Mouse (Mus musculus) liver, adult 2 months (tissue): ENCODE measurements around the gene Fbxo40. TPM values are rescaled to one million over a fixed set of nuclear protein-coding genes. Genes with fewer than 3 reads are reported as not detected.

Source experiments
- DNase-seq: peaks from one replicate; pipeline ENCODE4 v3.0.0-alpha.2; 2011; ENCODE audit warnings: low read depth, low spot score; ENCODE audit errors: extremely low read depth
- H3K27ac ChIP-seq: fragments of 200-500 bp; replicated peaks from 2 replicates; pipeline ENCODE4 v1.5.1; 2012; ENCODE audit warnings: low read depth, mild to moderate bottlenecking, control low read depth, inconsistent platforms, low read length; ENCODE audit not compliant: insufficient read depth
- H3K27me3 ChIP-seq: fragments of 200-500 bp; 2 replicates; pipeline ENCODE4 v1.6.1; 2012; ENCODE audit warnings: mild to moderate bottlenecking, moderate library complexity, low read length, inconsistent platforms; ENCODE audit not compliant: control insufficient read depth, insufficient read depth
- H3K36me3 ChIP-seq: fragments of 200-500 bp; 2 replicates; pipeline ENCODE4 v1.6.1; 2012; ENCODE audit warnings: low read length, inconsistent platforms; ENCODE audit not compliant: control insufficient read depth, insufficient read depth
- H3K4me1 ChIP-seq: fragments of 200-500 bp; 2 replicates; pipeline ENCODE4 v1.6.1; 2011; ENCODE audit warnings: low read length; ENCODE audit not compliant: control insufficient read depth, insufficient read depth
- H3K4me3 ChIP-seq: fragments of 200-500 bp; 2 replicates; pipeline ENCODE4 v1.5.1; 2011; ENCODE audit warnings: low read depth, mild to moderate bottlenecking, control low read depth, low read length, moderate library complexity; ENCODE audit not compliant: insufficient read depth
- H3K79me2 ChIP-seq: fragments of 200-500 bp; 2 replicates; pipeline ENCODE4 v1.6.1; 2012; ENCODE audit warnings: inconsistent platforms, mild to moderate bottlenecking, low read length, moderate library complexity; ENCODE audit not compliant: control insufficient read depth, insufficient read depth
- H3K9ac ChIP-seq: fragments of 200-500 bp; 2 replicates; pipeline ENCODE4 v1.6.1; 2012; ENCODE audit warnings: low read depth, mild to moderate bottlenecking, control low read depth, inconsistent platforms, low read length
- CTCF ChIP-seq: fragments of 200-500 bp; IDR thresholded peaks from 2 replicates; pipeline ENCODE4 v1.5.1; 2011; ENCODE audit warnings: low read depth, low read length, control low read depth
- POLR2A ChIP-seq: fragments of 200-500 bp; IDR thresholded peaks from 2 replicates; pipeline ENCODE4 v1.6.1; 2011; ENCODE audit warnings: low read length, control low read depth; ENCODE audit not compliant: insufficient read depth; ENCODE audit errors: extremely low read depth
- WGBS: fragments of 180-500 bp; shearing (Covaris S2); methylation state at CpG from one replicate; pipeline ENCODE4 v1.1.7; 2018; 5-methylcytosine and 5-hydroxymethylcytosine counted together
- polyA plus RNA-seq: library from polyadenylated mRNA; depleted of rRNA; stranded (reverse); fragments of >200 nt; gene quantifications from 2 replicates; pipeline ENCODE4 v1.2.3, GENCODE M21; 2012
- total RNA-seq: library from RNA; depleted of rRNA; stranded (reverse); fragments of >200 nt; gene quantifications from 2 replicates; pipeline ENCODE4 v1.2.3, GENCODE M21; 2014

The Fbxo40 gene
- total and polyA plus RNA-seq, 2 experiments = 0.09 to 0.37 TPM

DNA sequence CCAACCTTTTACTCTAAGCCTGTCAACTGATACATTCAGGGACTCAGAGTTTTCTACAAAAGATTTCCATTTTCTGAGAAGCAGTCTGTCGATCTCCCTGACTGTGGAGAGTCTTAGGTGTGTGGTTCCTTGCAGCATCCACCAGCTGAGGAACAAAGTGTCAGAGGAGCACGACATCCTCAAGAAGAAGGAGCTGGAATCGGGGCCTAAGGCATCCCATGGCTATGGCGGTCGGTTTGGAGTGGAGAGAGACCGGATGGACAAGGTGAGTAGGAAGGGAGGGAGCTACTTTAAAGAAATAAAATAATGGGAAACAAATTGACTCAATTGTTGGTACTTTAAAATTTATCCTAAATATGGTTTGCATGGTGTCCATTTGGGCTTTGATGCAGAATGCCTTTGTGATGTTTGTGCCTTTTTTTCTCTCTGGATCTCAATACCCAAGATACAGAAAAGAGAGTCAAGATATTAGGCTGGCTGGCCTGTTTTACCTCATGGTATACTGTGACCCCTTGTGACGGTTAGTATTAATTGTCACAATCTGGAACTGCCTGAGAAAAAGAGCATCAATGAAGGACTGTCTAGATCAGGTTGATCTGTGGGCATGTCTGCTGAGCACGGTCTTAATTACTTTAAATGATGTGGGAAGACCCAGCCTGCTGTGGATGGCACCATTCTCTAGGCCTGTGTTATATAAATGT lies 43.7 kb downstream of the Fbxo40 start:
- no peak overlapping the region for H3K4me3 ChIP-seq
- peaks cover 4% of the 10 kb centered on the region for H3K4me1 ChIP-seq
- no peak overlapping the region for H3K9ac ChIP-seq
- H3K79me2 ChIP-seq = no peaks in the 10 kb centered on the region; the same call in 1 of the 2 replicates
- DNase-seq = no peak
- H3K27me3 ChIP-seq = no peaks in the 10 kb centered on the region
- H3K36me3 ChIP-seq = no peaks in the 10 kb centered on the region
- WGBS = 91% methylated on average over 8 of the region's 8 CpGs
- TF ChIP-seq POLR2A (no peak), CTCF (no peak)
- H3K27ac ChIP-seq = no peak overlapping the region

- H3K9ac ChIP-seq = no peak overlapping the region
- WGBS = 64% methylated on average over 12 of the region's 12 CpGs
- peak; percentile 93 for DNase-seq
- no peak overlapping the region for H3K4me3 ChIP-seq
- H3K79me2 ChIP-seq = no peaks in the 10 kb centered on the region; the same call in 1 of the 2 replicates
- no peaks in the 10 kb centered on the region for H3K36me3 ChIP-seq
- H3K27ac ChIP-seq = peak overlapping the region; percentile 23
- H3K27me3 ChIP-seq = no peaks in the 10 kb centered on the region
- H3K4me1 ChIP-seq = peaks cover 5% of the 10 kb centered on the region
- no peak for TF ChIP-seq CTCF
Measured at GRCm38 (mm10) chr16:36944895-36945424, 45.3 kb downstream of the Fbxo40 start.

GRCm38 (mm10) chr16:36943591-36943990 lies 46.7 kb downstream of the Fbxo40 start:
- H3K9ac ChIP-seq = no peak overlapping the region
- WGBS = 55% methylated on average over 3 of the region's 3 CpGs
- H3K4me3 ChIP-seq = no peak overlapping the region
- H3K36me3 ChIP-seq = no peaks in the 10 kb centered on the region; the same call in 1 of the 2 replicates
- no peaks in the 10 kb centered on the region; the same call in 1 of the 2 replicates for H3K79me2 ChIP-seq
- no peak overlapping the region for H3K27ac ChIP-seq
- peak; percentile 96 for DNase-seq
- H3K27me3 ChIP-seq = no peaks in the 10 kb centered on the region
- H3K4me1 ChIP-seq = peaks cover 5% of the 10 kb centered on the region
- TF ChIP-seq CTCF = no peak
- no peak for TF ChIP-seq POLR2A

DNA sequence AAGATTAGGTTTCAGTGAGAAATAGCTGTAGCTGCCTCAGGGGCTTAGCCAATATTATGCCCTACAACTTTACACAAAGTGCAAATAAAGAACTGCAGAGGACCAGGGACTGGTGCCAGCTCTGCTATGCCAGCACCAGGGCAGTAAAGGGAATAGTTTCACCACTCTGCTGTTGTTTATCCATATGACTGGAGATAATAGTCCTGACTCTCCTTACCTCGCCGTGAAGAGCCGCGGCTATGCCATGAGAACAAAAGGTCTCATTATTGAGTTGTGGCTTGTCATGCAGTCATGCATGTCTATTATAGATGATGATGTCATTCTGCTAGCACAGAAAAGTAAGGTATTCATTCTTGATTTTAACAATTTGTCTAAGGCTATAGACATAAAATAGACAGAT lies 48.4 kb downstream of the Fbxo40 start:
- TF ChIP-seq POLR2A (no peak), CTCF (no peak)
- peaks cover 5% of the 10 kb centered on the region for H3K4me1 ChIP-seq
- H3K27ac ChIP-seq = peak overlapping the region; percentile 29; the same call in 1 of the 2 replicates
- DNase-seq = peak; percentile 64
- WGBS = 50% methylated on average over 4 of the region's 4 CpGs
- H3K4me3 ChIP-seq = no peak overlapping the region
- no peak overlapping the region for H3K9ac ChIP-seq
- H3K36me3 ChIP-seq = no peaks in the 10 kb centered on the region; the same call in 1 of the 2 replicates
- no peaks in the 10 kb centered on the region for H3K27me3 ChIP-seq
- H3K79me2 ChIP-seq = no peaks in the 10 kb centered on the region; the same call in 1 of the 2 replicates

- WGBS = 60% methylated on average over 6 of the region's 6 CpGs
- no peak overlapping the region for H3K4me3 ChIP-seq
- peak overlapping the region; percentile 51 for H3K27ac ChIP-seq
- no peaks in the 10 kb centered on the region; the same call in 1 of the 2 replicates for H3K79me2 ChIP-seq
- TF ChIP-seq POLR2A = no peak
- no peak for TF ChIP-seq CTCF
- H3K27me3 ChIP-seq = no peaks in the 10 kb centered on the region
- no peak overlapping the region for H3K9ac ChIP-seq
- peak; percentile 43 for DNase-seq
- H3K4me1 ChIP-seq = peaks cover 5% of the 10 kb centered on the region
- no peaks in the 10 kb centered on the region; the same call in 1 of the 2 replicates for H3K36me3 ChIP-seq
Measured at GRCm38 (mm10) chr16:36941137-36941727, 49.0 kb downstream of the Fbxo40 start.
